Mouse (Mus musculus) spleen, postnatal 4 days (tissue): ENCODE results near the gene Tmem168.

Source experiments
- DNase-seq, 2 experiments: peaks; one replicate each; pipeline ENCODE4 v3.0.0; 2022; ENCODE audit warnings: low spot score in 2 of 2

The Tmem168 gene

DNA sequence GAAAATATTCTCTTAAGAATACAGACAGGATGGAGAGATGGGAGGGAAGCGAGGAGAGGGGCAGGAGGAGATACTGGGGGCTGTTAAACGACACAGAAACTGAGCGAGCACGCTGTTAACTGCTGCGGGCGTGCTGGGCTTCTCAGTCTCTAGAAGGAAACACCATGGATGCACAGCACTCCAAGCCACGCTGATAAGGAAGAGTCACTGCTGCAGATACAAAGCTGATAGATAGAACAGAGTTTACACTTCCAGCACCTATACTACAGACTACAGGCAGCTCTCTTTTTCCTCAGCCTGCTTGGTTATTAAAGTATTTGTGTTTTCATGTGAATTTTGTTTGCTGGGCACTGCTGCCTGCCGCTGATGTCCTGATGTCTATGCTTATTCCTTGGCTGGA is 21.7 kb downstream of the Tmem168 start:
- DNase-seq: no peak

GRCm38 (mm10) chr6:13584788-13585187 is 23.1 kb downstream of the Tmem168 start:
- DNase-seq: no peak

DNA sequence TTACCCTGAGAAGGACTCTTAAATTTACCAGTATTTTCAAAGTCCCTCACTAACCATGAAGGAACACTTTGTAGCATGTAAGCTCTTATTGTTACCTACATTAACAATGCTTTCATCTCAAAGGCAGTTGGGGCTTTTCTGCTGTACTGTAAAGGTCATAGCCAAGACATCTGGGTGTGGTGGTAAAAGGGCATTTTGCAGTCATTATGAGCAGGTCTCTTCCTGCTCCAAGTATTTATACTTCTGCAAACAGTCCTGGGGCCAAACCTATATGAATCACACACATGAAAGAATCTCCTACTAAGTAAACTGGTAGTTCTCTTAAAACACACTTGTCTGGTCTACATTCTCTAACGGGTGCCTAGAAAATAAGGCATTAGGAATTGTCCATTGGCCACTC is 25.8 kb downstream of the Tmem168 start:
- DNase-seq: no peak

- DNase-seq: no peak
Observed at GRCm38 (mm10) chr6:13565734-13566133, 42.2 kb downstream of the Tmem168 start.

GRCm38 (mm10) chr6:13555266-13555665 is 52.6 kb downstream of the Tmem168 start:
- DNase-seq: no peak

DNA sequence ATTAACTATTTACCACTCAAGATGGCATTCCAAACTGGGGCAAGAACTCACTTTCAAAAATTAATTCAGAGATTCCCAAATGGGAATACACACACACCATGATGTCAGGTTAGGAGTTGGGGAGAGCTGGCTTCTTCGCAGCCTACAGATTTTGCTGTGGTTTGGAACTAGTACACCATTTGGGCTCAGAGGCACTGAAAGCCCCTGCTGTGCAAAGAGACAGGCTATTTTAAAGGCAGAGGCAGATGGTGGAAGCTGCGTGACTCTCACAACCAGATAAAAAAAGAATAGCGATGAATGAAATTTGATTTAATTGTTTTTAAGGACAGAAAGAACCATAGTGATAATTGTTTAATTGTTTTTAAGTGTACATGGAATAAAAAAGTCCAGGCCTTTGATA is 66.1 kb downstream of the Tmem168 start:
- no peak for DNase-seq

DNA sequence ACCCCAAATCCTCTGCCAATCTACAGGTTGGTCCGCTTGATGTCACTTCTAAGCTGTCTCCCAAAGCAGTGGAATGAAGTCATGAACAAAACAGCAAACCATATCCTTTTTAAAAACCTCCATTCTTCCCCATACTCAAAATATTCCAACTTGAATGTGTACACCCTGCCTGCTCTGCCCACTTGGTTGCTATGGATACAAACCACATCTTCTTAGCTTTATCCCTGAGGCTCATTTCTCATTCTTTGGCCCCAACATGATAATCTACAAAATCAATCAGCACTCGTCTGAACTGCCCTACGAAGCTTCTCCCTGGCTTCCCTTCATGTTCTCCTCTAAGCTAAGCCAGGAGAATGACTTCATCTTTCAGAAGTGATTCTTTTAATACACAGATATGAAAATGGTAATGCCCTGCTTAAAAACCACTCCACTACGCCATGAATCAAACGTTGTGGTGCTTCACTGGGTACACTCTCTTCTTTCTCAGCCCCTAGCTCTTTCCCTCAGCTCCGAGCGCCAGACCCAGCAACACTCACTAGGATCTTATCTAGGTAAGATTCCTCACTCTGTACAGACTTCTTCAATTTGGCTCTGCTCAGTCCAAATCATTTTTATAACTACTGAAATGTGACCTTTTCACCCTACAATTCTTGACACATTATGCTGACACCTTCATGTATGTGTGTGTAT is 70.5 kb downstream of the Tmem168 start:
- no peak for DNase-seq
